Mouse (Mus musculus) gastrocnemius, adult 8-10 months (tissue): ENCODE data around the gene Hipk2. TPM values are rescaled to one million over a fixed set of nuclear protein-coding genes. Genes with fewer than 3 reads are reported as not detected.
A peak's percentile ranks its signal among the peaks of the same experiment; 100 is the strongest.

Source experiments
- DNase-seq, 2 experiments: peaks; one replicate each; pipeline ENCODE4 v3.0.0; 2022; ENCODE audit warnings: low spot score in 2 of 2
- total RNA-seq, 4 experiments: library from RNA; stranded (reverse); gene quantifications; 2 replicates each; pipeline ENCODE4 v1.2.4; 2022

Hipk2 gene
- total RNA-seq = 100 to 1,000 TPM in 2 of 4 experiments, 10 to 100 TPM in 2; 65.2 to 144 (median 96.6) TPM

- peak; percentile 67 to 72 for DNase-seq
Observed at GRCm38 (mm10) chr6:38876071-38876911, at the start of gene Hipk2. Gene Hipk2, minus strand, starts transcription at chr6:38876165.

GRCm38 (mm10) chr6:38925719-38926118 is 49.8 kb upstream of the Hipk2 start:
- DNase-seq = no peak

DNA sequence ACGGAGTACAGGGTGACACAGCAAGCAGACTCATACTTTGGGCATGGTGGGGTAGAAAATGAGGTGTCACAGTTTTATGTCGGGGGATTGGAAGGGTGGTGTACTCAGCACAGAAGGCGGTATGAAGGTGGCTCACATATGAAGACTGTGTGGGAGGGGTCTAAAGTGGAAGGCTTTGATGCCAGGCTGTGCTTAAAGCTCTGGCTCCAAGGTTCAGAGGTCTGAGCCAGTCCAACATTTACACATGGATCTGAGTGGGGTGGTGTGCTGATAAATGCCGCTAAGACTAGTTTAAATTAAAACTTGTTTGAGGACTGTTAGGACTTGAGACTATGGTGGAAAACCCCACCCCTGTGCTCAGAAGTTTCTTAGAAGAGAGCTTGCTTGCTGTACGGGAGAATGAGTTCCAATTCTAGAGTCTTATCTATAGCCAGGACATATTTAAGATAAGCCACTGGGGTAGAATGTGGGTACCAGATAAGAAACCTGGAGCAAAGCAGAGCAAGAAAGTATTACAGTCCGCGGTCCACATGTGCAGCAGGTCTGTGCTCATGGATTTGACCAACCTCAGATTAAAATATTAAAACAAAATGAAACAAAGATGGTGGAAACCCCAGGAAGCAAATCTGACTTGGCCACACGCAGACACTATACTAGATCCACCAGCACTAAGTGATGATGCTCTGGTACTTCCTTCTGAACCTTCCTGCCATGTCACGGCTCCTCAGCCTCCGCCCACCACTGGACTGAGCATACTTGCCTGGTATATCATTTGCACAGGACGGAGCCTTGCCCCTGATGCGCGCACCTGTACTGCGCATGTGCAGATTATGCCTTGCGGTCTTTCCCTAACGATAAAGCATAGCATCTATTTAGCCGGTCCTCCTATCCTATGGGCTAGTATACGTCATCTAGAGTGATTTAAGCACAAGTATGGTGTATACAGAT is 48.2 kb upstream of the Hipk2 start:
- no peak for DNase-seq

GRCm38 (mm10) chr6:38923450-38923849 is 47.5 kb upstream of the Hipk2 start:
- DNase-seq = no peak

- DNase-seq = no peak
Observed at GRCm38 (mm10) chr6:38922517-38922916, 46.6 kb upstream of the Hipk2 start.

DNA sequence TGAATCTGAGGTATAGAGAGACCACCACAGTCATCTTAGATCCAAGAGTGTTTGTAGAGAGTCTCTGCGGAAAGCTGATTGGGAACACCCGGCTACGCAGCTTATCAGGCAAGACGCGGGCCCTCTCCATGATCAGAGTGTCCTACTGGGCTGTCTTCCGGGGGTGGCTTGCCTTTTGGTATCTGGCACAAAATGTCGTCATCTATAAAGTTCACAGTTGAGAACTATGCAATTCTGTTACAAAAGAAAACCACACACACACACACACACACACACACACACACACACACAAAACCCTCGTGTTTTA is 45.8 kb upstream of the Hipk2 start:
- no peak for DNase-seq

DNA sequence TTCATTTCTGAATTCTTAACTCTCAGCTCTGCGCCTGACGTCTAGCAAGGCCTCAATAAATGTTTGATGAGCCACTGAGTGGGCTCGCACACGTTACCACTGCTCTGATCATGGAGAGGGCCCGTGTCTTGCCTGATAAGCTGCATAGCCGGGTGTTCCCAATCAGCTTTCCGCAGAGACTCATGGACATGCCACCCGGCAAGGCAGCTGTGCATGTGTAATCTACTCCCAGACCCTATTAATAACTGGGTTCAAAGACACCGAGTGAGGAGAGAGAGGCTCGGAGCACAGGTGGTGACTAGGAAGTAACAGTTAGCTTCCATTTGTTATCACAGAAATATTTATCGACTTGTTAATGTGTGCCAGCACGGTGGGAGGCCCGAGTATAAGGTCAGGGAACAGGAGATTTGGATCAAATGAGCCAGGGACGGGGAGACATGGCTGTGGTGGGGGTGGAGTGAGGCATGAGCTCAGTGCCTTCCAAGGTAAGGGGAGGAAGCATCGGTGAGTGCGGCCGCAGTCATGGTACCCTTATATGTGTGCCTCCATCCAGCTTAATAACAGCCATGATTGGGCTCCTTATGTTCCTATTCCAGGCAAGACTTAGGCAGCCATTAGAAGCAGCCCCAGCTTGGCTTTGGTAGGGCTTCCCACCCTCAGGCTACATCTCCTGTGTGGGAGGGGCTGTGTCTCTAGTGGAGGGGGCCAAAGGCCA is 45.3 kb upstream of the Hipk2 start:
- DNase-seq = no peak

DNA sequence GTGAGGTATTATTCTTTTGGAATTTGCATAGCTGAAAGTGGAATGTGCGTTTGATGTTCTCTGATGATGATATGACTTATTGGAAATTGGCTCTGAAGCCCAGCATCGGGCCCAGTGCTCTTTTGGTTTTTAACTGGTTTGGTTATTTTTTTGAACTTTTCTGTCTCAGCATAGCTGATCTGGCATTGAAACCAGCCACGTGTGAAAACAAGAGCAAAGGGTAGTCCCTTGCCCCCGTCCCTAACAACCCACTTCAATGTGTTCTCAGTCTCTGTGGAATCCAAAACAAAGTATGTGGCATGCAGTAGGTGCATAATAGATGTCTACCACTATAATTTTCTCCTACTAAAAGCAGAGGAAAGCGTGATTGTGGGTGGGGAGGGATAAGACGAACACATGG is 44.2 kb upstream of the Hipk2 start:
- no peak for DNase-seq

DNA sequence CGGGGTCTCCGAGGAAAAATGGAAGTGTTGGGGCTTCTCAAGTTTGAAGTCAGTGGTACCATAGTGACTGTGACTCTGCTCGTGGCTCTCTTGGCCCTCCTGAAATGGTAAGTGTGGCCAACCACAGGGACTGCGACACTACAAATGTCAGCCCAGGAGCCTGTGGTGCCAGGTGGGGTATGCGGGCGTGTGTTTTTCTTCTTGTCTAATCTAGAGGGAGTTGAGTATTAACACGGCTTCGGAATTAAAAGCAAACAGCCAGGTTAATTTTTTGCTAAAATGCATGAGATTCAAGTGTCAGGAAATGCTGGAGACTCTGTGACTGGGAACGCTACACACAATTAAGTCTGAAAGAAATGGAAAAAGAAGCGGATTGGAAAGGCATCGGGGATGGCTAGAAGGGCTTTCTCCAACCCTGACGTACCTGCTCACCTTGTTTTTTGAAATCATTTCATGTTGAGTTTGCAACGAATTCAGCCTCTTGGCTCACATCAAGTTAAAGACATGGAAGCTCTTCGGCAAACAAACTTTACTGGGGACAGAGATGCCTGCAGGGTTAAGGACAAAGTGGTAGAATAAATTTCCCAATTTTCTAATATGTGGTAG is 43.3 kb upstream of the Hipk2 start:
- DNase-seq = no peak

DNA sequence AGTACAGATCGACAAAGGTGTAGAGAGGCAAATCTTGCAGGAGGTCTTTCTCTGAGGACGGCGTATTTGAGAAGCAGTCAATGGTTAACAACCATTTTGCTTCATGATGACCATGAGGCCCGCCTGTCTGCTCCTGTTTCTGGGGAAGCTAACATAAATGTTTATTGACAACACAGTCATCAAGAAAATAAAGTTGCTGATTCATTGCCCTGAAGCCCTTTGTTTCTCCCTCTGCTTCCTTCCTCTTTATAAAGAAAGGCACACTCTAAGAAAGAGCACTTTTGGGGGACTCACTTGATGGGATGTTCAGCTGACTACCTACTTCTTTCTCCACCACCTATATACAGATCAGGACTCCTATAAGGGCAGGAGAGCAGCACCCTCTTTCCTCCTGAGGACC is 42.8 kb upstream of the Hipk2 start:
- no peak for DNase-seq

DNA sequence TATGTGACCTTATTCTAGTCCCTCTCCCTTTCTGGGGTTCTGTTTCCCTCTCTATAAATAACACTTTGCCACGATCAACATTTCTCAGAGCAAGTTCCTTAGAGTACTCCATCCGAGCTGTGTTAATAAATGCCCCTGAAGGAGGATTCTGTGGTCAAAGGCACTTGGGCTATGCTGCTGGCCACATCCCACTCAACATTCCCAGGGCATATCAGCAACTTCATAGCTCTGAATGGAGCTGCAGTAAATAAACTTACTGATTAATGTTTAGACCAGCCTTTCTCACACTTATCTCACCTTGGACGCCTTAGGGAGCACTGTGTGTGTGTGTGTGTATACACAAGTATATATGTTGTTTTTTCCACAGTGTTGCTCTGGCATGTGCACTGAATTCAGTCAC is 41.5 kb upstream of the Hipk2 start:
- no peak for DNase-seq

- DNase-seq = no peak
Observed at GRCm38 (mm10) chr6:38916571-38916970, 40.6 kb upstream of the Hipk2 start.

GRCm38 (mm10) chr6:38915776-38916175 is 39.8 kb upstream of the Hipk2 start:
- DNase-seq = no peak

DNA sequence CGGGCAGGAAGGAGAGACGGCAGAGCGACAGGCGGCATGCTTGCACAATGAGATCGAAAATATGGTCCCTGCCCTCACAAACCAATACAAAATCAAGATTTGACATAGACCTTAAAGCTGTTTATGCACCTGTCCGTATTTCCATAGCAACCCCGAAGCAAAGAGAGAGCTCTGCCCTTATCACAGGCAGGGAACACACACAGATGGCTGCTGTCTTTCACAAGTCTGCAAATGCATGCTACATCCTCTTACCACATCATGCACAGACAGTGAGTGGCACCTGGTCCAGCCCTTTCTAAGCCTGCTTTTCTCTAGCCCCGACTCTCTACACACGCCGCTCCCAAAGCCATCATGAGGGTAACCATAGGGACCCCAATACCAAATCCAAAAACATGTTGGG is 38.2 kb upstream of the Hipk2 start:
- DNase-seq = no peak

GRCm38 (mm10) chr6:38913386-38914042 is 37.5 kb upstream of the Hipk2 start:
- DNase-seq = no peak

DNA sequence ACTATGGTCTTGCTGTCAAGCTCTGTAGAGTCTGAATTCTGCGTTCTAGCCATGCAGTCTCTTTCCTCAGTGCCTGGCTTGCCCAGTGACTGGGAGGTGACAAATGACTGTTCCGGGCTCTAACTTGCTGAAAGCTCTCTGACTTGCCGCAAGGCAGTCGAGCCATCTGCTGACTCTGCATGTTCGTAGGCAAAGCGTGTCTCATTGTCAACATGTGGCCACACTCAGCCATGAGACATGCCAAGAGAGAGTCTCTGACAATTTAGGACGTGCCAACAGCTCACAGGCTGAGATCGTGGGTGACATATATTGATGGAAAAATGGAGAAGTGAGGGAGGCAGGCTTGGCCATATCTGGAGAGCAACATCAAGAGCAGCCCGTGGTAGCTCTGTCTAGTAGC is 36.9 kb upstream of the Hipk2 start:
- DNase-seq = no peak

DNA sequence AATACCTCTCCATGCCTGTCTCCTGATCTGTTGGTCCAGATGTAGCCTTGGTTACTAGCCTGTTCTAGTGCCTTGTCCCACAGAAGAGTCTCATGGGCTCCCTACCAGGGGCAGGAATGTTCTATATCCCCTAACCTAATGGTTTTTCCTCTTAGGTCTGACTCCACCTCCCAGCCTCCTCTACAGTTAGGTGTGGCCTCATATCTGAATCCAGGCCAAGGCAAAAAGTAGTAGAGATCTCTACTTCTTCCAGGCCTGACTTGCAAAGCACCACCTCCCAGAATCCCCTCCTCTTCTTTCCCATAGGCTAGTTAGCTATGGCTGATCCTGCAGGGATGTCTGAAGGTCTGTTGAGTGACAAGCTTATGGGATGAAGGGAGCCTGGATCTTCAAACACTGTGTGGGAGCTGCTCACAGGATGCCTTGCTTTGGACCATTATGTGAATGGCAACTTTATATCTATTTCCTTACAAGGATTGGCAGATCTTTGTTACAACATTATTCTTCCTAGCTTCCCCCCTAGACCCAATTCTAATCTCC is 36.2 kb upstream of the Hipk2 start:
- no peak for DNase-seq

DNA sequence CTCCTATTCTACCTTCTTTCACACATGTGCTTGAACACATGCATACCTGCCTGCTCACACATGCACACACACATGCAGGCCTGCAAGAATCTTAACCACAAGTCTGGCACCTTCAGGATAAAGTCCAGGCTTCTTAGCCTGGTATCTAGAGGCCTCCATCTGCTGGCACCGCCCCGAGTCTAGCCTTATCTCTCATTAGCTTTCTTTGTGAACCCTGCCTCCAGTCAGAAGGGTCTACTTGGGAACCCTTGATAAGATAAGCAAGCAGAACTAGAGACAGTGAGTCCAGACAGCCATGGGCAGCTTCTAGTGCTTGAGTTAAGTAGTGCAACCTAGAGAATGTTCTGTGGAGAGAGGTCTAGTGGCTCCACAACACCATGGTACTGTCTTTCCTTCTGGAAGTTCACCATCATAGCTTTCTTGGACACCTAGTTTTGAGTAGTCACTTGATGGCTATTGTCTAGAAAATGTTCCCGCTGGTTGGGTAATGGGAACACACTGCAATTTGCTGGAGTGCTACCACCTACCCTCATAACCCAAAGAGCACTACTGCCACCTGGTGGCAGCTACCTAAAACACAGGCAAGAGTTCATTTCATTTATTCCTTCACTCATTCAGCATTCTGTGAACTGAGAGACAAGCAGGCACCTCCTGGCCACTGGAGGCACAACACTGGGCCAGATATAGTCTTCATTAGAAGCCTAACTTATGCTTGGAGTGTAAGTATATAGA is 35.0 kb upstream of the Hipk2 start:
- peak; percentile 29 to 44 for DNase-seq

DNA sequence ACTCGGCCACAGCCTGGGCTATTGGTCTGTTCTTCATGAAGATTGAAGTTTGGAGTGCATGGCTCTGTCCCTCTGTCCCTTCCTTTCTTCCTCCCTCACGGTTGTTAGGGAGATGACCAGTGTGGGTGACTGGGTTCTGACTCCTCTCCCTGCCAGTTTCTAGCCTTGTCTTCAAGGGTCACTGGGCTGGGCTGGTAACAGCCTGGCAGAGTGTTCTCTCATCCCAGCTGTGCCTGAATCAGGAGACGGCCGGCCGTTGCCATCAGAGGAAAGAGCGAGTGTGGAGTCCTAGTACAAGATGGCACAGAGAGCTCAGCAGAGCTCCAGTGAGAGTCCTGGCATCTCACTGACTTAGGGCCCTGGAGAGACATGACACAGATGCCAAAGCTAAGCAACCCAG is 32.4 kb upstream of the Hipk2 start:
- DNase-seq = no peak

- no peak for DNase-seq
Observed at GRCm38 (mm10) chr6:38906005-38906404, 30.0 kb upstream of the Hipk2 start.
